Mouse (Mus musculus): ENCODE measurements around the gene Gstp2. TPM values are rescaled to one million over a fixed set of nuclear protein-coding genes. Genes with fewer than 3 reads are reported as not detected.

The Gstp2 gene
- total and polyA plus RNA-seq, 3 experiments: 0.28 TPM; not detected in 2

DNA sequence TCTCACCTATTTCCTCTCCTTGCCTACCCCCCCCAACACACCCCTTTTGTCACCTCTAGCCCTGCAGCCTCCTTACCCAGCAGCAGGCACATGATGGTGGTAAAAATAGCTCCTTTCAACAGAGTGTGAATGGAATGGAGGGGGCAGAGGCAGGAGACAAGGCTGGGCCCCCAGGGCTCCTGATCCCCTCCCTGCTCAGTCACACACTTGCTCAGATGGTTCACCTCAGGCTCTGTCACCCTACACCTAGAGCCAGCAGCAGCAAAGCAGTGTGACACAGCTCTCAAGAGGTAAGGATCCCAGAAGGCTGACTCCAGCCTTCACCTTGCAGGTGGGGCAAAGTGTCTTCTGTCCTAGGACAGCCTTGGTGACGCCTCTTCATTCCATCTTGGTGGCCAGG, 42.7 kb downstream of the Gstp2 start, which contains the start of gene Doc2g:
Gene Doc2g (plus strand): TSS at position 202 of the 400 bp plus-strand sequence.
- H3K9me3 ChIP-seq (replicated peaks): no peaks in the 10 kb centered on the region
- no peak within 1 kb of the TSS for H3K4me3 ChIP-seq (ENCODE audit: low read depth, low read length)
- peaks cover 66% of the 10 kb centered on the region for H3K36me3 ChIP-seq (replicated peaks)
- DNase-seq (ENCODE audit: low spot score): no peak
- peaks cover 32% of the 10 kb centered on the region for H3K4me1 ChIP-seq (ENCODE audit: insufficient read depth, low read depth, low read length)
- TF ChIP-seq POLR2AphosphoS5 (IDR thresholded peaks at IDR 0.05; ENCODE audit: insufficient replicate concordance, low read depth, low read length) (no peak), CTCF (IDR thresholded peaks at IDR 0.05; ENCODE audit: low read depth, low read length) (no peak), GATA1 (IDR thresholded peaks at IDR 0.05; ENCODE audit: borderline replicate concordance, low read length) (no peak), GATA2 (IDR thresholded peaks at IDR 0.05; ENCODE audit: borderline replicate concordance, low read depth, low read length) (no peak), TAL1 (conservative IDR thresholded peaks at IDR 0.05; ENCODE audit: low read depth, low read length) (no peak)
- H3K27me3 ChIP-seq (ENCODE audit: insufficient read depth, low read length): peaks cover 10% of the 10 kb centered on the region
- ATAC-seq (ENCODE audit: extremely low read depth, insufficient number of reproducible peaks, low FRiP score, poor library complexity, severe bottlenecking): no peak

- no peak for ATAC-seq (ENCODE audit: extremely low read depth, insufficient number of reproducible peaks, low FRiP score, poor library complexity, severe bottlenecking)
- Histone ChIP-seq H3K4me3 (ENCODE audit: low read depth, low read length) (peak overlapping the region; percentile 90), H3K36me3 (replicated peaks) (peaks cover 52% of the 10 kb centered on the region), H3K9me3 (replicated peaks) (no peaks in the 10 kb centered on the region), H3K27me3 (ENCODE audit: insufficient read depth, low read length) (peaks cover 23% of the 10 kb centered on the region), H3K4me1 (ENCODE audit: insufficient read depth, low read depth, low read length) (peaks cover 32% of the 10 kb centered on the region)
- TF ChIP-seq POLR2AphosphoS5 (IDR thresholded peaks at IDR 0.05; ENCODE audit: insufficient replicate concordance, low read depth, low read length): no peak
- TF ChIP-seq GATA1 (IDR thresholded peaks at IDR 0.05; ENCODE audit: borderline replicate concordance, low read length): no peak
- no peak for TF ChIP-seq TAL1 (conservative IDR thresholded peaks at IDR 0.05; ENCODE audit: low read depth, low read length)
- no peak for TF ChIP-seq GATA2 (IDR thresholded peaks at IDR 0.05; ENCODE audit: borderline replicate concordance, low read depth, low read length)
- no peak for TF ChIP-seq CTCF (IDR thresholded peaks at IDR 0.05; ENCODE audit: low read depth, low read length)
- no peak for DNase-seq (ENCODE audit: low spot score)
These were observed 44.1 kb downstream of the Gstp2 start for GRCm38 (mm10) chr19:4001752-4002151.

- H3K4me1 ChIP-seq (ENCODE audit: insufficient read depth, low read depth, low read length): peaks cover 32% of the 10 kb centered on the region
- TF ChIP-seq GATA2 (IDR thresholded peaks at IDR 0.05; ENCODE audit: borderline replicate concordance, low read depth, low read length): no peak
- no peak for TF ChIP-seq GATA1 (IDR thresholded peaks at IDR 0.05; ENCODE audit: borderline replicate concordance, low read length)
- TF ChIP-seq CTCF (IDR thresholded peaks at IDR 0.05; ENCODE audit: low read depth, low read length): no peak
- H3K36me3 ChIP-seq (replicated peaks): peaks cover 45% of the 10 kb centered on the region
- no peak; the same call in 1 of the 2 replicates for ATAC-seq (ENCODE audit: extremely low read depth, insufficient number of reproducible peaks, low FRiP score, poor library complexity, severe bottlenecking)
- peak overlapping the region; percentile 90 for H3K4me3 ChIP-seq (ENCODE audit: low read depth, low read length)
- H3K9me3 ChIP-seq (replicated peaks): no peaks in the 10 kb centered on the region
- DNase-seq (ENCODE audit: low spot score): peak; percentile 57
- H3K27me3 ChIP-seq (ENCODE audit: insufficient read depth, low read length): peaks cover 30% of the 10 kb centered on the region
These were observed 44.8 kb downstream of the Gstp2 start for GRCm38 (mm10) chr19:4000949-4001525.

- Histone ChIP-seq H3K4me1 (ENCODE audit: insufficient read depth, low read depth, low read length) (peaks cover 32% of the 10 kb centered on the region), H3K9me3 (replicated peaks) (no peaks in the 10 kb centered on the region), H3K36me3 (replicated peaks) (peaks cover 39% of the 10 kb centered on the region), H3K4me3 (ENCODE audit: low read depth, low read length) (peak within 1 kb of the TSS; percentile 90), H3K27me3 (ENCODE audit: insufficient read depth, low read length) (peaks cover 36% of the 10 kb centered on the region)
- DNase-seq (ENCODE audit: low spot score) (peak; percentile 95), ATAC-seq (ENCODE audit: extremely low read depth, insufficient number of reproducible peaks, low FRiP score, poor library complexity, severe bottlenecking) (peak; percentile 84)
- peak; percentile 48 for TF ChIP-seq CTCF (IDR thresholded peaks at IDR 0.05; ENCODE audit: low read depth, low read length)
- TF ChIP-seq POLR2AphosphoS5 (IDR thresholded peaks at IDR 0.05; ENCODE audit: insufficient replicate concordance, low read depth, low read length): no peak
These were observed 45.5 kb downstream of the Gstp2 start, which contains the start of the genes Nudt8 and Gm49405 for GRCm38 (mm10) chr19:4000119-4000900. Gene Nudt8, plus strand, starts transcription at chr19:4000580. Gene Gm49405, plus strand, starts transcription at chr19:4000626.

GRCm38 (mm10) chr19:3999121-3999730, 46.6 kb downstream of the Gstp2 start:
- H3K27me3 ChIP-seq (ENCODE audit: insufficient read depth, low read length): peaks cover 45% of the 10 kb centered on the region
- peaks cover 28% of the 10 kb centered on the region for H3K36me3 ChIP-seq (replicated peaks)
- no peak overlapping the region; the same call in 1 of the 2 replicates for H3K4me3 ChIP-seq (ENCODE audit: low read depth, low read length)
- peaks cover 32% of the 10 kb centered on the region for H3K4me1 ChIP-seq (ENCODE audit: insufficient read depth, low read depth, low read length)
- DNase-seq (ENCODE audit: low spot score): no peak
- no peak for TF ChIP-seq TAL1 (conservative IDR thresholded peaks at IDR 0.05; ENCODE audit: low read depth, low read length)
- no peak for TF ChIP-seq CTCF (IDR thresholded peaks at IDR 0.05; ENCODE audit: low read depth, low read length)
- TF ChIP-seq GATA1 (IDR thresholded peaks at IDR 0.05; ENCODE audit: borderline replicate concordance, low read length): no peak
- no peak for TF ChIP-seq POLR2AphosphoS5 (IDR thresholded peaks at IDR 0.05; ENCODE audit: insufficient replicate concordance, low read depth, low read length)
- no peak for TF ChIP-seq GATA2 (IDR thresholded peaks at IDR 0.05; ENCODE audit: borderline replicate concordance, low read depth, low read length)
- H3K9me3 ChIP-seq (replicated peaks): no peaks in the 10 kb centered on the region
- no peak for ATAC-seq (ENCODE audit: extremely low read depth, insufficient number of reproducible peaks, low FRiP score, poor library complexity, severe bottlenecking)

DNA sequence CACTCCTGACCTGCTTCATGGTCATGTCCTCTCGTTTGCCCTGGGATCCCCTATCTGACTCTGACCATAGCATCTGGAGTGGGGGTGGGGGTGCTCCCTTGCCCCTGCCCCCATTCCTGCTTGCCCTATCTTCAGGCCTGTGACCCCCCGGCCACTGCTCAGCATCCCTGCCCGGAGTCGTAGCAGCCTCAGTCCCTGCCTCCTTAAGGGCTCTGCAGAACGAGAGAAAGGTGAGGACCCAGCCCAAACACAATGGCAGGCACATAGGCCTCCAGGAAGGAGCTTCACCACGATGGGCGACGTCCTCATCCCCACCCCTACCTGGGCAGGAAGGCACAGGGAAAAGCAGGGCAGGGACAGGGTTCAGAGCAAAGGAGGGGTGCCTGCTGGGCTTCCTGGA, 47.5 kb downstream of the Gstp2 start:
- no peaks in the 10 kb centered on the region for H3K9me3 ChIP-seq (replicated peaks)
- DNase-seq (ENCODE audit: low spot score) (no peak), ATAC-seq (ENCODE audit: extremely low read depth, insufficient number of reproducible peaks, low FRiP score, poor library complexity, severe bottlenecking) (no peak)
- no peak overlapping the region for H3K4me3 ChIP-seq (ENCODE audit: low read depth, low read length)
- peaks cover 19% of the 10 kb centered on the region for H3K36me3 ChIP-seq (replicated peaks)
- H3K4me1 ChIP-seq (ENCODE audit: insufficient read depth, low read depth, low read length): peaks cover 32% of the 10 kb centered on the region
- peaks cover 47% of the 10 kb centered on the region for H3K27me3 ChIP-seq (ENCODE audit: insufficient read depth, low read length)
- TF ChIP-seq TAL1 (conservative IDR thresholded peaks at IDR 0.05; ENCODE audit: low read depth, low read length): no peak
- no peak for TF ChIP-seq POLR2AphosphoS5 (IDR thresholded peaks at IDR 0.05; ENCODE audit: insufficient replicate concordance, low read depth, low read length)
- no peak for TF ChIP-seq GATA2 (IDR thresholded peaks at IDR 0.05; ENCODE audit: borderline replicate concordance, low read depth, low read length)
- no peak for TF ChIP-seq GATA1 (IDR thresholded peaks at IDR 0.05; ENCODE audit: borderline replicate concordance, low read length)
- TF ChIP-seq CTCF (IDR thresholded peaks at IDR 0.05; ENCODE audit: low read depth, low read length): no peak

Measured in G1E (cell line).